Mouse (Mus musculus): ENCODE data around the gene Srrd.

The Srrd gene

GRCm38 (mm10) chr5:112316468-112316867 is 26.4 kb downstream of the Srrd start:
- no peak for DNase-seq

- no peak for DNase-seq
Observed at GRCm38 (mm10) chr5:112313222-112313885, 29.5 kb downstream of the Srrd start.

- no peak for DNase-seq
Observed at GRCm38 (mm10) chr5:112305842-112306241, 37.0 kb downstream of the Srrd start.

- DNase-seq: no peak
Observed at GRCm38 (mm10) chr5:112302310-112302709, 40.5 kb downstream of the Srrd start.

GRCm38 (mm10) chr5:112301694-112302093 is 41.1 kb downstream of the Srrd start:
- DNase-seq: no peak

GRCm38 (mm10) chr5:112300721-112301308 is 42.0 kb downstream of the Srrd start:
- no peak for DNase-seq

- no peak for DNase-seq
Observed at GRCm38 (mm10) chr5:112300112-112300511, 42.7 kb downstream of the Srrd start.

- DNase-seq: no peak
Observed at GRCm38 (mm10) chr5:112299399-112299798, 43.4 kb downstream of the Srrd start.

- no peak for DNase-seq
Observed at GRCm38 (mm10) chr5:112298226-112298988, 44.4 kb downstream of the Srrd start.

- no peak for DNase-seq
Observed at GRCm38 (mm10) chr5:112297257-112297656, 45.6 kb downstream of the Srrd start.

- no peak for DNase-seq
Observed at GRCm38 (mm10) chr5:112296404-112297181, 46.2 kb downstream of the Srrd start.

GRCm38 (mm10) chr5:112295564-112295963 is 47.3 kb downstream of the Srrd start:
- DNase-seq: no peak

- no peak for DNase-seq
Observed at GRCm38 (mm10) chr5:112295162-112295561, 47.7 kb downstream of the Srrd start.

- DNase-seq: no peak
Observed at GRCm38 (mm10) chr5:112294696-112295095, 48.1 kb downstream of the Srrd start.

- DNase-seq: no peak
Observed at GRCm38 (mm10) chr5:112293800-112294199, 49.0 kb downstream of the Srrd start.

GRCm38 (mm10) chr5:112292343-112292980 is 50.4 kb downstream of the Srrd start:
- DNase-seq: no peak

GRCm38 (mm10) chr5:112291866-112292265 is 51.0 kb downstream of the Srrd start:
- DNase-seq: no peak

GRCm38 (mm10) chr5:112290536-112290880 is 52.3 kb downstream of the Srrd start:
- no peak for DNase-seq

GRCm38 (mm10) chr5:112289819-112290535 is 52.9 kb downstream of the Srrd start:
- DNase-seq: peak; percentile 69

GRCm38 (mm10) chr5:112289236-112289635 is 53.6 kb downstream of the Srrd start:
- peak; percentile 56 for DNase-seq

GRCm38 (mm10) chr5:112288193-112289141 is 54.4 kb downstream of the Srrd start:
- DNase-seq: no peak

Data from cerebellum, adult 11-12 months (tissue).